Mouse (Mus musculus): ENCODE results near the gene Tbxas1.

- TF ChIP-seq EP300 (IDR thresholded peaks at IDR 0.05; ENCODE audit: low read length) (no peak), CTCF (conservative IDR thresholded peaks at IDR 0.05 in 1 of 2, IDR thresholded peaks at IDR 0.05 in 1 of 2; ENCODE audit: low read depth in 2 of 2, low read length in 2 of 2) (no peak), JUND (conservative IDR thresholded peaks at IDR 0.05; ENCODE audit: low read depth, low read length) (no peak), MEF2A (IDR thresholded peaks at IDR 0.05; ENCODE audit: borderline replicate concordance, low read depth, low read length) (no peak), E2F4 (IDR thresholded peaks at IDR 0.05; ENCODE audit: insufficient replicate concordance, low read depth, low read length) (no peak), POLR2A (IDR thresholded peaks at IDR 0.05; ENCODE audit: low read depth, low read length) (no peak), ZNF384 (IDR thresholded peaks at IDR 0.05; ENCODE audit: low read depth, low read length) (no peak), HCFC1 (IDR thresholded peaks at IDR 0.05; ENCODE audit: low read depth, low read length) (no peak), SMC3 (IDR thresholded peaks at IDR 0.05; ENCODE audit: low read depth, low read length) (no peak), TCF12 (IDR thresholded peaks at IDR 0.05; ENCODE audit: low read depth, low read length) (no peak), CHD2 (IDR thresholded peaks at IDR 0.05; ENCODE audit: low read length) (no peak), MXI1 (IDR thresholded peaks at IDR 0.05; ENCODE audit: low read depth, low read length) (no peak)
These were observed 201.3 kb downstream of the Tbxas1 start for GRCm38 (mm10) chr6:39076498-39076897.

Data from CH12.LX (cell line).